Mouse (Mus musculus) heart, embryonic 16.5 days (tissue): ENCODE measurements around the gene Sertad3. TPM values are rescaled to one million over a fixed set of nuclear protein-coding genes. Genes with fewer than 3 reads are reported as not detected.
A peak's percentile ranks its signal among the peaks of the same experiment; 100 is the strongest.
"Not testable (repeated sequence)": the region's sequence is repeated elsewhere in the genome, so short reads cannot be mapped to it uniquely, and the experiment has no call there.

Experiments
- ATAC-seq: fragments of 200-750 bp; cut with Nextera tagmentation; replicated peaks from 2 replicates; pipeline ENCODE4 v1.8.0; 2017; ENCODE audit warnings: moderate number of reproducible peaks; ENCODE audit not compliant: insufficient read depth, low FRiP score; ENCODE audit errors: extremely low read depth
- H3K27ac ChIP-seq: fragments of 300-500 bp; sonication (generic); 2 replicates; pipeline ENCODE4 v1.5.1; 2014; ENCODE audit warnings: mild to moderate bottlenecking, low read length, control low read depth, moderate library complexity
- H3K27me3 ChIP-seq: fragments of 300-500 bp; sonication (generic); 2 replicates; pipeline ENCODE4 v1.6.1; 2014; ENCODE audit warnings: low read length, mixed read lengths; ENCODE audit not compliant: control insufficient read depth, insufficient read depth
- H3K36me3 ChIP-seq: fragments of 300-500 bp; sonication (generic); 2 replicates; pipeline ENCODE4 v1.6.1; 2014; ENCODE audit not compliant: control insufficient read depth, insufficient read depth
- H3K4me1 ChIP-seq: fragments of 300-500 bp; sonication (generic); 2 replicates; pipeline ENCODE4 v1.6.1; 2014; ENCODE audit warnings: low read length, mixed read lengths; ENCODE audit not compliant: control insufficient read depth, insufficient read depth
- H3K4me2 ChIP-seq: fragments of 300-500 bp; sonication (generic); 2 replicates; pipeline ENCODE4 v1.6.1; 2014; ENCODE audit warnings: low read depth, mild to moderate bottlenecking, control low read depth, low read length
- H3K4me3 ChIP-seq: fragments of 300-500 bp; sonication (generic); 2 replicates; pipeline ENCODE4 v1.5.1; 2014; ENCODE audit warnings: mild to moderate bottlenecking, control low read depth, low read length
- H3K9ac ChIP-seq: fragments of 300-500 bp; sonication (generic); 2 replicates; pipeline ENCODE4 v1.6.1; 2014; ENCODE audit warnings: low read length, control low read depth
- H3K9me3 ChIP-seq: fragments of 300-500 bp; sonication (generic); replicated peaks from 2 replicates; pipeline ENCODE4 v1.6.1; 2016; ENCODE audit warnings: low read length; ENCODE audit not compliant: control insufficient read depth
- WGBS: fragments of 180-500 bp; shearing (Covaris S2); extraction: QIAGEN DNeasy Blood & Tissue Kit; methylation state at CpG from one replicate; pipeline ENCODE4 v1.1.7; 2014; 5-methylcytosine and 5-hydroxymethylcytosine counted together
- polyA plus RNA-seq: library from polyadenylated mRNA; unstranded; fragments of >200 nt; fragmentation: Nextera tagmentation; extraction: Ambion mirVana; gene quantifications from 2 replicates; pipeline ENCODE4 v1.2.1, GENCODE M21; 2015

Sertad3 gene
- polyA plus RNA-seq, 1 experiment from 2014 or later, result 23.4 TPM

DNA sequence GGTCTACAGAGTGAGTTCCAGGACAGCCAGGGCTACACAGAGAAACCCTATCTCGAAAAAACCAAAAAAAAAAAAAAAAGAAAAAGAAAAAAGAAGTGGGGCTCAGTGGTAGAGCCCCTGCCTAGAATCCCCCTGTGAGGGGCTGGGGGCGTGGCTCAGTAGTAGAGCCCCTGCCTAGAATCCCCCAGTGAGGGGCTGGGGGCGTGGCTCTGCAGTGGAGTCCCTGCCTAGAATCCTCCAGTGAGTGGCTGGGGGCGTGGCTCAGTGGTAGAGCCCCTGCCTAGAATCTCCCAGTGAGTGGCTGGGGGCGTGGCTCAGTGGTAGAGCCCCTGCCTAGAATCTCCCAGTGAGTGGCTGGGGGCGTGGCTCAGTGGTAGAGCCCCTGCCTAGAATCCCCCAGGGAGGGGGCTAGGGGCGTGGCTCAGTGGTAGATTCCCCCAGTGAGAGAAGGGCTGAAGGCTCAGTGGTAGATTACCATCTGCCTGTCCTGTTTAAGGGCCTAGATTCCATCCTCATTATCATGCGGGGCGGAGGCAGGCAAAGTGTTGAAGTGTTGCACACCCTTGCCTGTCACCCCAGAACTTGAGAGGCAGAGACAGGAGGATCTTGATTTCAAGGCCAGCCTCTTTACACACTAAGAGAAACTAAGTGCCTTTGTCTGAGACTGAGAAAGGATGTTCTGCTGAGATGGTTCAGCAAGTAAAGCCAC is 21.2 kb downstream of the Sertad3 start:
- WGBS, result 90% methylated on average over 9 of the region's 9 CpGs
- not testable (repeated sequence) for ATAC-seq

GRCm38 (mm10) chr7:27499036-27499435 is 25.5 kb downstream of the Sertad3 start, which contains the start of gene Prx:
Prx (plus strand) TSS chr7:27499324.
- Histone ChIP-seq H3K9ac (no peak within 1 kb of the TSS), H3K36me3 (no peaks in the 10 kb centered on the region), H3K4me2 (no peak within 1 kb of the TSS), H3K4me3 (no peak within 1 kb of the TSS), H3K4me1 (peaks cover 10% of the 10 kb centered on the region), H3K9me3 (no peaks in the 10 kb centered on the region), H3K27me3 (no peaks in the 10 kb centered on the region), H3K27ac (no peak within 1 kb of the TSS)
- 56% methylated on average over 3 of the region's 3 CpGs for WGBS
- ATAC-seq, result no peak

More for the DNA sequence above, 21.2 kb downstream of the Sertad3 start:
- not testable (repeated sequence) for H3K9me3 ChIP-seq, H3K36me3 ChIP-seq, H3K27ac ChIP-seq, H3K27me3 ChIP-seq, H3K9ac ChIP-seq, H3K4me2 ChIP-seq, H3K4me3 ChIP-seq
- peaks cover 30% of the 10 kb centered on the region for H3K4me1 ChIP-seq

GRCm38 (mm10) chr7:27501620-27502019 is 28.1 kb downstream of the Sertad3 start:
- H3K9me3 ChIP-seq, result no peaks in the 10 kb centered on the region
- H3K4me1 ChIP-seq, result peaks cover 15% of the 10 kb centered on the region
- H3K9ac ChIP-seq, result peak overlapping the region; percentile 30; the same call in 1 of the 2 replicates
- peak overlapping the region; percentile 73 for H3K27ac ChIP-seq
- no peak overlapping the region for H3K4me3 ChIP-seq
- no peaks in the 10 kb centered on the region for H3K27me3 ChIP-seq
- peak; percentile 65 for ATAC-seq
- no peak overlapping the region for H3K4me2 ChIP-seq
- H3K36me3 ChIP-seq, result no peaks in the 10 kb centered on the region
- 36% methylated on average over 4 of the region's 4 CpGs for WGBS

- Histone ChIP-seq H3K9me3 (no peaks in the 10 kb centered on the region), H3K27ac (peak overlapping the region; percentile 100), H3K4me1 (peaks cover 17% of the 10 kb centered on the region), H3K4me3 (peak overlapping the region; percentile 77), H3K36me3 (no peaks in the 10 kb centered on the region), H3K4me2 (peak overlapping the region; percentile 80), H3K27me3 (no peaks in the 10 kb centered on the region), H3K9ac (peak overlapping the region; percentile 79)
- WGBS, result 27% methylated on average over 9 of the region's 9 CpGs
- ATAC-seq, result no peak
These were observed 33.3 kb downstream of the Sertad3 start for GRCm38 (mm10) chr7:27506765-27507370.

GRCm38 (mm10) chr7:27507711-27508647 is 34.4 kb downstream of the Sertad3 start:
- Histone ChIP-seq H3K4me2 (peak overlapping the region; percentile 80), H3K9me3 (no peaks in the 10 kb centered on the region), H3K27me3 (no peaks in the 10 kb centered on the region), H3K9ac (peak overlapping the region; percentile 79), H3K36me3 (no peaks in the 10 kb centered on the region), H3K4me3 (peak overlapping the region; percentile 77), H3K4me1 (peaks cover 17% of the 10 kb centered on the region), H3K27ac (peak overlapping the region; percentile 100)
- ATAC-seq, result peak; percentile 93
- WGBS, result under 1% methylated on average over 54 of the region's 54 CpGs

DNA sequence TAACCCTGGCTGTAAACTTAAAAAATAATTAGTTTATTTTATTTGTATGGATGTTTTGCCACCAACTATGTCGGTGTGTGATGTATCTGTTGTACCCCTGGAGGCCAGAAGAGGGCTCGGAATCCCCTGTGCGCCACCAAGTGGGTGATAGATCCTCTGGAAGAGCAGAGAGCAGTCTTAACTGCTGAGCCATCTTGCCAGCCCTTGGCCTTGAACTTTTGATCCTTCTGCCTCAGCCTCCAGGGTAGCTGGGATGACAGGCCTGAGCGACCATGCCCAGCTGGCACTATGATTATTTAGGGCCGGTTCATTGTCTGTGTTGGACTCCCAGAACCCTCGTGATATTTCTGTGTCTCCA is 35.1 kb downstream of the Sertad3 start:
- H3K9me3 ChIP-seq, result no peaks in the 10 kb centered on the region
- peak overlapping the region; percentile 80 for H3K4me2 ChIP-seq
- peak overlapping the region; percentile 77 for H3K4me3 ChIP-seq
- H3K9ac ChIP-seq, result 0 out of 2 replicates have a peak overlapping the region, but pooled peaks have one; percentile 23
- no peaks in the 10 kb centered on the region for H3K36me3 ChIP-seq
- H3K4me1 ChIP-seq, result peaks cover 17% of the 10 kb centered on the region
- peak; percentile 63 for ATAC-seq
- peak overlapping the region; percentile 100 for H3K27ac ChIP-seq
- no peaks in the 10 kb centered on the region for H3K27me3 ChIP-seq
- WGBS, result 19% methylated on average over 6 of the region's 6 CpGs

- ATAC-seq, result no peak
- WGBS, result 90% methylated on average over 2 of the region's 2 CpGs
These were observed 37.2 kb downstream of the Sertad3 start for GRCm38 (mm10) chr7:27510809-27511208.

GRCm38 (mm10) chr7:27514961-27515360 is 41.4 kb downstream of the Sertad3 start:
- Histone ChIP-seq H3K9me3 (no peaks in the 10 kb centered on the region), H3K4me3 (no peak overlapping the region), H3K4me2 (no peak overlapping the region), H3K27me3 (no peaks in the 10 kb centered on the region), H3K4me1 (no peaks in the 10 kb centered on the region), H3K9ac (no peak overlapping the region), H3K36me3 (no peaks in the 10 kb centered on the region), H3K27ac (no peak overlapping the region)
- no peak for ATAC-seq
- 73% methylated on average over 9 of the region's 9 CpGs for WGBS

More at GRCm38 (mm10) chr7:27510809-27511208, 37.2 kb downstream of the Sertad3 start:
- no peak overlapping the region for H3K4me3 ChIP-seq
- no peaks in the 10 kb centered on the region for H3K27me3 ChIP-seq
- no peak overlapping the region for H3K4me2 ChIP-seq
- H3K36me3 ChIP-seq, result no peaks in the 10 kb centered on the region
- H3K27ac ChIP-seq, result no peak overlapping the region
- H3K4me1 ChIP-seq, result peaks cover 17% of the 10 kb centered on the region
- H3K9ac ChIP-seq, result no peak overlapping the region
- H3K9me3 ChIP-seq, result no peaks in the 10 kb centered on the region
